Mouse (Mus musculus) heart, adult 2 months (tissue): Measurements from ENCODE around the gene Uimc1. TPM values are rescaled to one million over a fixed set of nuclear protein-coding genes. Genes with fewer than 3 reads are reported as not detected.

Source experiments
- DNase-seq, 2 experiments: peaks; one replicate each; pipeline ENCODE4 v3.0.0; 2021
- H3K27ac ChIP-seq: fragments of 200-600 bp; 2 replicates; pipeline ENCODE4 v1.8.1; 2022
- H3K27me3 ChIP-seq: fragments of 200-500 bp; 2 replicates; pipeline ENCODE4 v1.6.1; 2012; ENCODE audit warnings: mild to moderate bottlenecking, low read length, inconsistent platforms, mixed read lengths; ENCODE audit not compliant: control insufficient read depth, insufficient read depth
- H3K36me3 ChIP-seq: fragments of 200-500 bp; 2 replicates; pipeline ENCODE4 v1.6.1; 2012; ENCODE audit warnings: low read length, inconsistent platforms; ENCODE audit not compliant: control insufficient read depth, insufficient read depth
- H3K4me1 ChIP-seq: fragments of 200-500 bp; 2 replicates; pipeline ENCODE4 v1.6.1; 2011; ENCODE audit warnings: low read length; ENCODE audit not compliant: control insufficient read depth, insufficient read depth
- H3K4me3 ChIP-seq: fragments of 200-600 bp; 2 replicates; pipeline ENCODE4 v1.8.1; 2022
- H3K79me2 ChIP-seq: fragments of 200-500 bp; replicated peaks from 2 replicates; pipeline ENCODE4 v1.6.1; 2012; ENCODE audit warnings: mild to moderate bottlenecking, inconsistent platforms, low read length, moderate library complexity, mixed read lengths; ENCODE audit not compliant: control insufficient read depth, insufficient read depth
- H3K9ac ChIP-seq: fragments of 200-500 bp; 2 replicates; pipeline ENCODE4 v1.6.1; 2012; ENCODE audit warnings: low read depth, mild to moderate bottlenecking, control low read depth, inconsistent platforms, low read length, mixed read lengths
- CTCF ChIP-seq: fragments of 200-600 bp; IDR thresholded peaks from 2 replicates; pipeline ENCODE4 v1.8.1; 2022; ENCODE audit warnings: antibody characterized with exemption, mild to moderate bottlenecking, moderate library complexity
- EP300 ChIP-seq: fragments of 200-500 bp; IDR thresholded peaks from 2 replicates; pipeline ENCODE4 v1.6.1; 2011; ENCODE audit warnings: low read depth, low read length, control low read depth; ENCODE audit not compliant: insufficient read depth
- POLR2A ChIP-seq: fragments of 200-500 bp; IDR thresholded peaks from 2 replicates; pipeline ENCODE4 v1.6.1; 2011; ENCODE audit warnings: mild to moderate bottlenecking, low read depth, low read length, control low read depth; ENCODE audit not compliant: insufficient read depth
- WGBS: fragments of 180-500 bp; shearing (Covaris S2); methylation state at CpG from one replicate; pipeline ENCODE4 v1.1.7; 2018; 5-methylcytosine and 5-hydroxymethylcytosine counted together
- intact Hi-C: fragments of 180-260 bp; cut with DNase I; formaldehyde crosslinking; loops from one replicate; pipeline ENCODE4 v1.15.1; 2025
- polyA plus RNA-seq: library from polyadenylated mRNA; depleted of rRNA; stranded (reverse); fragments of >200 nt; gene quantifications from 2 replicates; pipeline ENCODE4 v1.2.3, GENCODE M21; 2012
- total RNA-seq, 2 experiments: library from RNA; stranded (reverse); gene quantifications; 2 replicates each; pipeline ENCODE4 v1.2.3; 2021

Uimc1 gene
- total and polyA plus RNA-seq, 3 experiments, result 9.9 to 20.5 (median 20.3) TPM

DNA sequence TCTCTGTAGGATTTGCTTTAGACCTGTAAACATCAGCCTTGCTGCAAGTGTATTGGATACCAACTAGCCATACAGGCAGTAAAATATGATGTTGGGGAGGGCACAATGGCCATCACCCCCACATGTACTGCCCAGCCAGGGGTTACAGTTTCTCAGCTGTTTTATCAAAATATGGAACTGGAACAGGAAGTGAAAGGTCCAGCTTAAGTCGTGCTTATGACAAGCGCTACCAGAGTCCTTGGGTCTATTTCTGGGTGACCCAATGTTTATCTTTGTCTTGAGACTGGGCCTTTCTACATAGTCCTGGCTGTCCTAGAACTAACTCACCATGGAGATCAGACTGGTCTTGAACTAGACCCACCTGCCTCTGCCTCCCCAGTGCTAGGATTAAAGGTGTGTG lies 75.9 kb downstream of the Uimc1 start:
- TF ChIP-seq EP300 (no peak), POLR2A (no peak), CTCF (no peak)

DNA sequence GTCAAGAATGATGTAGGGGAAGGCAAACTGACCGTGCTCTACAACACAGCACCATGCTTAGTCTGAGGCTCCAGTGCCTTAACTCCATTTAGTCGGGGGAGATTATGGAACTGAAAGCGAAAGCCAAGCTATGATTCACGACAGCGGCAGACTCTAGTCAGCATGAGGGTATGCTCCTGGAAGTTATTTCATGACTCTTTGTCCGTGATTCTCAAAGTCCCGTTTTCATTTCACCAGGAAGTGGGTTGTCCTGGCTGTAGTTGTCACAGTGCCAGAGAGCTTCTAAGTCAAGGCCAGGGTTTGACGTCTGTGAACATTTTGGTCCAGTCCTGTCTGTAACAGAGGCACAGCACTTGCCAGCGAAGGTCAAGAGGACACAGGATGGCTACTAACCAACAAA lies 77.4 kb downstream of the Uimc1 start:
- peak; percentile 28 to 31 for DNase-seq
- H3K79me2 ChIP-seq, result no peaks in the 10 kb centered on the region
- no peaks in the 10 kb centered on the region for H3K27me3 ChIP-seq
- TF ChIP-seq POLR2A, result no peak
- no peak for TF ChIP-seq EP300
- TF ChIP-seq CTCF, result no peak
- H3K36me3 ChIP-seq, result no peaks in the 10 kb centered on the region
- peaks cover 4% of the 10 kb centered on the region for H3K4me1 ChIP-seq
- no peak overlapping the region for H3K4me3 ChIP-seq
- no peak overlapping the region for H3K27ac ChIP-seq
- no peak overlapping the region for H3K9ac ChIP-seq
- intact Hi-C loops, result no loop called here
- 32% methylated on average over 9 of the region's 9 CpGs for WGBS

More for the DNA sequence above, 75.9 kb downstream of the Uimc1 start:
- H3K4me3 ChIP-seq, result no peak overlapping the region
- intact Hi-C loops, result no loop called here
- peaks cover 4% of the 10 kb centered on the region for H3K4me1 ChIP-seq
- no peak overlapping the region for H3K27ac ChIP-seq
- 69% methylated on average over 2 of the region's 2 CpGs for WGBS
- DNase-seq, result no peak
- H3K79me2 ChIP-seq, result no peaks in the 10 kb centered on the region
- H3K36me3 ChIP-seq, result 0 out of 2 replicates have a peak, but pooled peaks cover 3% of the 10 kb centered on the region
- H3K9ac ChIP-seq, result no peak overlapping the region
- no peaks in the 10 kb centered on the region for H3K27me3 ChIP-seq

DNA sequence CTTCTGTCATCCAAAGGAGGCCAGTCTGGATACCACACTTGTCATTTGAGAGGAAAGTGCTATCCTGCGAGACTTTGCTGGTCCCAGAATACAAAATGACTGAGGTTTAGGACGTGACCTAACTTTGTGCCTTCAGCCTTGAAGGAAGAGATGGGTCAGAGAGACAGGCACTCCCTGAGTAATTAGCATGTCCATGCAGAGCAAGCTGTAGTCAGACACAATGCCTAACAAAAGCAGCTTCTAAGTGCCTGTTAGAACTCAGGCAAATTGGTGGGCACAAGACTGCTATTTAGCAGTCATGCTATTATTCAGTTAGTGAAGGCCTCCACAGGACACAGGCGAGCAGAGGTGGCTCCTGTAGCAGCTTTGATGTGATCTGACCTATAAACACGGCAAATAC lies 77.8 kb downstream of the Uimc1 start:
- no peaks in the 10 kb centered on the region for H3K79me2 ChIP-seq
- intact Hi-C loops, result no loop called here
- peaks cover 4% of the 10 kb centered on the region for H3K4me1 ChIP-seq
- 77% methylated on average over 4 of the region's 4 CpGs for WGBS
- no peak for TF ChIP-seq POLR2A
- TF ChIP-seq CTCF, result no peak
- TF ChIP-seq EP300, result no peak
- no peak overlapping the region for H3K9ac ChIP-seq
- H3K27me3 ChIP-seq, result no peaks in the 10 kb centered on the region
- H3K27ac ChIP-seq, result no peak overlapping the region
- no peaks in the 10 kb centered on the region for H3K36me3 ChIP-seq
- DNase-seq, result no peak
- H3K4me3 ChIP-seq, result no peak overlapping the region

DNA sequence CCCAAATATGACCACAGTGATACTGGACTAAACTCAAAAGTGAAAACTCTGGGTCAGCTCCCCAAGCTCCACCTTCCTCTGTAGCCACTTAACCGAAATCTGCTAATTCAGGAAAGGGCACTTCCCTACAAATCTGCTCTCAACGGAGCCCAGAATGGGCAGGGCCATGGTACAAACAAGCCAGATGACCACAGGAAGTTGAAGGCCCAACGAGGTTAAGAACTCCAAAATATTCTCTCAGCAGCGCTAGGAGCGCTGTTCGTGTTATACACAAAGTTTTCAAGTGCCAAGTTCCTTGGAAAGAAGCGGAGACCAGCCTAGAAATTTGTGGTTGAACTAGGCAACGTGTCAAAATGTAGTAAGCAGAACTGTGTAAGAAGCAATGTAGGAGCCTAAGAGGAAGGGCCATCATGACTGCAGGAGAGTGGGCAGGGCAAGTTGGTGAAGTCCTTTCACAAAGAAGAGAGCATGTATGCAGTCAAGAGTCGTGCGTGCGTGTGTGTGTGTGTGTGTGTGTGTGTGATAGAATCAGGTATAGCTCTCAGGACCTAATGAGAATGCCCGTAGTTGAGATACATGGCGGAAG lies 78.8 kb downstream of the Uimc1 start, which contains the start of gene Hk3:
Hk3 (minus strand) TSS at position 192 of the 586 bp plus-strand sequence.
- Histone ChIP-seq H3K4me1 (peaks cover 4% of the 10 kb centered on the region), H3K27me3 (no peaks in the 10 kb centered on the region), H3K27ac (no peak within 1 kb of the TSS), H3K9ac (no peak within 1 kb of the TSS), H3K4me3 (no peak within 1 kb of the TSS), H3K79me2 (no peaks in the 10 kb centered on the region), H3K36me3 (no peaks in the 10 kb centered on the region)
- no peak for TF ChIP-seq POLR2A
- no peak for TF ChIP-seq EP300
- TF ChIP-seq CTCF, result no peak
- WGBS, result 70% methylated on average over 13 of the region's 13 CpGs
- peak in 1 of 2 experiments; percentile 50 for DNase-seq
- intact Hi-C loops, result no loop called here

DNA sequence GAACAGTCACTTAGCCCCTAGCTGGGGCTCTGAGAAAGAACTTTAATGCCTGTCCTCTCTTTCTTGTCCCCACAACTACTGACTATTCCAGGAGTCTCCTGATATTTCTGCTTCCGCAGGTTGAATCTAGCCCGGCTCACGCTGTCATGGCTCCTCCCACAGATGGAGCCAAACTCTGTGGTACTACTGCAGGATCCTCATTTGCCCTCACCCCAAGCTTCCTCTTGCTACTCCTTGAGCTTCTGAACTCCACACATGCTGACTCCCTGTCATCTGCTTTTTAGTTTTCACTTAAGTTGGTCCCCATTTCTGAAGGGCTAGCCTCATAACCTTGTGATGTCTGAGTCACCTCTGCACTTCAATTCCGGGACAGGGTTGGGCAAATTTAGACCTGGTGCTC lies 80.0 kb downstream of the Uimc1 start:
- 77% methylated on average over 4 of the region's 4 CpGs for WGBS
- intact Hi-C loops, result no loop called here
- Histone ChIP-seq H3K79me2 (no peaks in the 10 kb centered on the region), H3K4me1 (peaks cover 4% of the 10 kb centered on the region), H3K4me3 (no peak overlapping the region), H3K36me3 (no peaks in the 10 kb centered on the region), H3K9ac (no peak overlapping the region), H3K27me3 (no peaks in the 10 kb centered on the region), H3K27ac (no peak overlapping the region)
- TF ChIP-seq CTCF, result no peak
- TF ChIP-seq EP300, result no peak
- no peak for DNase-seq

DNA sequence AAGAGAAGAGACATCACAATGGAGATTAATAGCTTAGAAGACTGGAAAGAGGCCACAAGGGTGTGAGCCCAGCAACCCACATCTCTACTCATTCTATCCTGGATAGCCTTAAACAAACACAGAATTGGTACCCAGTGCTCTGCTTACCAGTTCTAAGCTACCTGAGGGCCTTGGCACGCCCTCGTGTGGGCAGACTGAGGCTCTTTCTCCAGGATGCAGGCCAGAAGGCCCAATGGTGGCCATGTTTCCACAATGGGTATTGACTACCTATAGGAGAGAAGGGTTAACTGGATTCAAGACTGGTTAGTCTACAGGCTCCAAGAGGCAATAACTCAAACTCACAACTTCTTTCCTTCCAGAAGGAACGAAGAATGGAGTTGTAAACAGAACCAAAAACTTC lies 80.9 kb downstream of the Uimc1 start:
- WGBS, result 58% methylated on average over 3 of the region's 3 CpGs
- peaks cover 4% of the 10 kb centered on the region for H3K4me1 ChIP-seq
- no peak overlapping the region for H3K4me3 ChIP-seq
- no peaks in the 10 kb centered on the region for H3K27me3 ChIP-seq
- DNase-seq, result no peak
- H3K27ac ChIP-seq, result no peak overlapping the region
- no peaks in the 10 kb centered on the region for H3K36me3 ChIP-seq
- intact Hi-C loops, result no loop called here
- TF ChIP-seq EP300 (no peak), POLR2A (no peak), CTCF (no peak)
- H3K79me2 ChIP-seq, result no peaks in the 10 kb centered on the region
- H3K9ac ChIP-seq, result no peak overlapping the region
